Mouse (Mus musculus) adrenal gland, adult 8-10 months (tissue): ENCODE measurements around the gene Cd300lg. TPM values are rescaled to one million over a fixed set of nuclear protein-coding genes. Genes with fewer than 3 reads are reported as not detected.

Experiments used
- DNase-seq: peaks from one replicate; pipeline ENCODE4 v3.0.0; 2022
- total RNA-seq, 4 experiments: library from RNA; stranded (reverse); gene quantifications; 2 replicates each; pipeline ENCODE4 v1.2.4; 2022

Gene Cd300lg
- total RNA-seq, 4 experiments from 2014 or later, result 40.5 to 84.1 (median 56.3) TPM

- peak; percentile 77 for DNase-seq
Measured at GRCm38 (mm10) chr11:102026694-102027360, 14.5 kb upstream of the Cd300lg start.

GRCm38 (mm10) chr11:102027361-102028017, 13.8 kb upstream of the Cd300lg start:
- no peak for DNase-seq

- DNase-seq, result no peak
Measured at GRCm38 (mm10) chr11:102028087-102028816, 13.1 kb upstream of the Cd300lg start, which contains the start of gene Mpp3. Gene Mpp3, minus strand, starts transcription at chr11:102028461.

- DNase-seq, result no peak
Measured at GRCm38 (mm10) chr11:102029304-102029703, 12.0 kb upstream of the Cd300lg start.

- DNase-seq, result no peak
Measured at GRCm38 (mm10) chr11:102029966-102030365, 11.3 kb upstream of the Cd300lg start.

GRCm38 (mm10) chr11:102031149-102031548, 10.2 kb upstream of the Cd300lg start:
- DNase-seq, result no peak

- no peak for DNase-seq
Measured at GRCm38 (mm10) chr11:102033055-102033591, 8.2 kb upstream of the Cd300lg start.

- DNase-seq, result no peak
Measured at GRCm38 (mm10) chr11:102034887-102035286, 6.4 kb upstream of the Cd300lg start.

- DNase-seq, result no peak
Measured at GRCm38 (mm10) chr11:102035456-102035960, 5.8 kb upstream of the Cd300lg start.

- DNase-seq, result no peak
Measured at GRCm38 (mm10) chr11:102036336-102036735, 5.0 kb upstream of the Cd300lg start.

- DNase-seq, result no peak
Measured at GRCm38 (mm10) chr11:102037789-102038188, 3.5 kb upstream of the Cd300lg start.

GRCm38 (mm10) chr11:102039487-102040137, 1.7 kb upstream of the Cd300lg start:
- no peak for DNase-seq

- DNase-seq, result peak; percentile 86
Measured at GRCm38 (mm10) chr11:102040138-102040524, 1.2 kb upstream of the Cd300lg start.

- DNase-seq, result no peak
Measured at GRCm38 (mm10) chr11:102040646-102041045, 663 bp upstream of the Cd300lg start.

GRCm38 (mm10) chr11:102042971-102043370, 1.7 kb downstream of the Cd300lg start:
- no peak for DNase-seq

- no peak for DNase-seq
Measured at GRCm38 (mm10) chr11:102043381-102043780, 2.1 kb downstream of the Cd300lg start.

GRCm38 (mm10) chr11:102044691-102045212, 3.4 kb downstream of the Cd300lg start:
- DNase-seq, result no peak

GRCm38 (mm10) chr11:102046607-102047006, 5.3 kb downstream of the Cd300lg start:
- no peak for DNase-seq

- no peak for DNase-seq
Measured at GRCm38 (mm10) chr11:102049875-102050482, 8.7 kb downstream of the Cd300lg start.

- peak; percentile 63 for DNase-seq
Measured at GRCm38 (mm10) chr11:102051541-102051940, 10.2 kb downstream of the Cd300lg start.

GRCm38 (mm10) chr11:102051954-102052353, 10.6 kb downstream of the Cd300lg start:
- no peak for DNase-seq

- no peak for DNase-seq
Measured at GRCm38 (mm10) chr11:102052697-102053096, 11.4 kb downstream of the Cd300lg start.
